Mouse (Mus musculus) heart, postnatal 0 days (tissue): ENCODE results near the gene Stkld1. TPM values are rescaled to one million over a fixed set of nuclear protein-coding genes. Genes with fewer than 3 reads are reported as not detected.
A peak's percentile ranks its signal among the peaks of the same experiment; 100 is the strongest.

Experiments
- ATAC-seq: fragments of 200-750 bp; cut with Nextera tagmentation; 2 replicates; pipeline ENCODE4 v1.8.0; 2017; ENCODE audit warnings: low read depth, moderate number of reproducible peaks, moderate library complexity; ENCODE audit not compliant: insufficient read depth
- DNase-seq: peaks from one replicate; pipeline ENCODE4 v3.0.0-alpha.2; 2016; ENCODE audit warnings: low spot score
- H3K27ac ChIP-seq: fragments of 300-500 bp; sonication (generic); 2 replicates; pipeline ENCODE4 v1.5.1; 2014; ENCODE audit warnings: low read depth, mild to moderate bottlenecking
- H3K27me3 ChIP-seq: fragments of 300-500 bp; sonication (generic); 2 replicates; pipeline ENCODE4 v1.6.1; 2014; ENCODE audit warnings: low read length, mixed read lengths; ENCODE audit not compliant: control insufficient read depth, insufficient read depth
- H3K36me3 ChIP-seq: fragments of 300-500 bp; sonication (generic); replicated peaks from 2 replicates; pipeline ENCODE4 v1.6.1; 2014; ENCODE audit warnings: low read length, mixed read lengths; ENCODE audit not compliant: control insufficient read depth, insufficient read depth
- H3K4me1 ChIP-seq: fragments of 300-500 bp; sonication (generic); 2 replicates; pipeline ENCODE4 v1.6.1; 2014; ENCODE audit warnings: antibody characterized with exemption; ENCODE audit not compliant: control insufficient read depth, insufficient read depth
- H3K4me2 ChIP-seq: fragments of 300-500 bp; sonication (generic); 2 replicates; pipeline ENCODE4 v1.6.1; 2014; ENCODE audit warnings: low read depth, mild to moderate bottlenecking, low read length, moderate library complexity
- H3K4me3 ChIP-seq: fragments of 300-500 bp; sonication (generic); 2 replicates; pipeline ENCODE4 v1.5.1; 2014; ENCODE audit warnings: low read depth, low read length
- H3K9ac ChIP-seq: fragments of 300-500 bp; sonication (generic); replicated peaks from 2 replicates; pipeline ENCODE4 v1.6.1; 2014; ENCODE audit warnings: low read depth, low read length, mixed read lengths
- H3K9me3 ChIP-seq: fragments of 300-500 bp; sonication (generic); replicated peaks from 2 replicates; pipeline ENCODE4 v1.6.1; 2016; ENCODE audit warnings: low read length; ENCODE audit not compliant: control insufficient read depth
- CTCF ChIP-seq: IDR thresholded peaks from 2 replicates; pipeline ENCODE4 v1.5.1; 2016; ENCODE audit warnings: antibody characterized with exemption, control low read depth, low read depth
- EP300 ChIP-seq: IDR thresholded peaks from 2 replicates; pipeline ENCODE4 v1.6.1; 2016; ENCODE audit warnings: antibody characterized with exemption, low read depth
- WGBS: fragments of 180-500 bp; shearing (Covaris S2); extraction: QIAGEN DNeasy Blood & Tissue Kit; methylation state at CpG from one replicate; pipeline ENCODE4 v1.1.7; 2014; 5-methylcytosine and 5-hydroxymethylcytosine counted together
- polyA plus RNA-seq: library from polyadenylated mRNA; unstranded; fragments of >200 nt; fragmentation: Nextera tagmentation; extraction: Ambion mirVana; gene quantifications from 2 replicates; pipeline ENCODE4 v1.2.1, GENCODE M21; 2015
- total RNA-seq: library from RNA; depleted of rRNA; stranded (reverse); fragments of >200 nt; gene quantifications from 2 replicates; pipeline ENCODE4 v1.2.3, GENCODE M21; 2014; ENCODE audit warnings: low replicate concordance

The Stkld1 gene
- total and polyA plus RNA-seq, 2 experiments from 2014 or later, result 0.25 TPM; not detected in 1

DNA sequence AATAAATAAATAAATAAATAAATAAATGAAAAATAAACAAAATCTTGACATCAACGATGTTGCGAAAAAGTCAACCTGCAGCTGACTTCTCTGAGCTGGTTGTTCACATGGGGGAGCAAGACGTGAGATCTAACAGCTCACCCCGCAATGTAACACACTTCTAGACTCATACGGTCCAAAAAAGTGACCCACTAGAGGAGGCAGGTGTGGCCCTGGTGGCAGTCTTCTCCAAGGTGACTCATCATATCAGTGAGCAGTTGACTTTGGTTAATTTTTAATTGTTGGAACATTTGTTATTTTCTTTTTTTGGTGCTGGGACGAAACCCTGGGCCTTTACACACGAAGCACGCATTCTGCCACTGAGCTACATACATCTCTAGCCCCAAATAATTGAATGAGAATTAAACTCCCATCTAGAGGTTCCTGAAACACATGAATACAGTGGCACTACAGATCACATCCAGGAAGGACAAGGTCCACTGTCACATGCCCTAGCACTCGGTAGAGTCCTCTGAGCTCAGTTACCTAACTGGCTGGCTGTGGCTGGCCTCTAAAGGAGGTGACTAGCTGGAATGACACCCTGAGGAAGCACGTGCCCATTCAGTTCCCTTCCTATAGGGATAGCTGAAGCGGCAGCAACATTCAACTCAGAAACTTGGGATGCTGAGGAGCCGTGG lies 23.1 kb downstream of the Stkld1 start:
- no peak overlapping the region for H3K4me3 ChIP-seq
- H3K36me3 ChIP-seq, result peaks cover 83% of the 10 kb centered on the region
- H3K4me1 ChIP-seq, result no peaks in the 10 kb centered on the region
- H3K4me2 ChIP-seq, result no peak overlapping the region
- no peaks in the 10 kb centered on the region for H3K27me3 ChIP-seq
- TF ChIP-seq EP300 (no peak), CTCF (no peak)
- no peak overlapping the region for H3K27ac ChIP-seq
- no peaks in the 10 kb centered on the region for H3K9me3 ChIP-seq
- ATAC-seq (no peak), DNase-seq (no peak)
- H3K9ac ChIP-seq, result no peak overlapping the region
- WGBS, result 91% methylated on average over 12 of the region's 12 CpGs

GRCm38 (mm10) chr2:26957488-26957859 lies 23.6 kb downstream of the Stkld1 start:
- peaks cover 80% of the 10 kb centered on the region for H3K36me3 ChIP-seq

DNA sequence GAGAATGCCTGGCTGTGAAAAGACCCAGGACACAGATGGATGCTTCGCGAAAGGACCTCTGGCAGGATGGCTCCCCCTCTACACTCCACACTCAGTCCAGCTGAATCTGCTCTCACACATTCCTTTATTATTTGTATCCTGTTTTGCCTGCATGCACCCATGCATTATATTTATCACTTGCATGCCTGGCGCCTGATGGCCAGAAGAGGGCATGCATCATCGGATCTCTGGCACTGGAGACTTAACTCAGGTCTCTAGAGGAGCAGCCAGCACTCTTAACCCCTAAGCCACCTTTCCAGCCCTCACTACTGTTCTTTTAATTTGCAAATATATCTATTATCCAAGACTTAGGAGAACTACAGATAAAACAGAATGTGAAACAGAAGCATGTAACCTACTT lies 26.9 kb downstream of the Stkld1 start:
- peak; percentile 45 for TF ChIP-seq CTCF
- no peak for TF ChIP-seq EP300
- WGBS, result 72% methylated on average over 4 of the region's 4 CpGs
- Histone ChIP-seq H3K36me3 (peaks cover 50% of the 10 kb centered on the region), H3K9ac (no peak overlapping the region), H3K4me2 (no peak overlapping the region), H3K27ac (no peak overlapping the region), H3K4me3 (no peak overlapping the region), H3K9me3 (no peaks in the 10 kb centered on the region), H3K27me3 (no peaks in the 10 kb centered on the region), H3K4me1 (peaks cover 16% of the 10 kb centered on the region)
- no peak for ATAC-seq
- no peak for DNase-seq

More at GRCm38 (mm10) chr2:26957488-26957859, 23.6 kb downstream of the Stkld1 start:
- Histone ChIP-seq H3K9ac (no peak overlapping the region), H3K4me1 (no peaks in the 10 kb centered on the region), H3K9me3 (no peaks in the 10 kb centered on the region), H3K4me3 (no peak overlapping the region), H3K4me2 (no peak overlapping the region), H3K27ac (no peak overlapping the region), H3K27me3 (no peaks in the 10 kb centered on the region)
- no peak for DNase-seq
- no peak for TF ChIP-seq CTCF
- TF ChIP-seq EP300, result no peak
- no peak for ATAC-seq
- WGBS, result 83% methylated on average over 2 of the region's 2 CpGs

DNA sequence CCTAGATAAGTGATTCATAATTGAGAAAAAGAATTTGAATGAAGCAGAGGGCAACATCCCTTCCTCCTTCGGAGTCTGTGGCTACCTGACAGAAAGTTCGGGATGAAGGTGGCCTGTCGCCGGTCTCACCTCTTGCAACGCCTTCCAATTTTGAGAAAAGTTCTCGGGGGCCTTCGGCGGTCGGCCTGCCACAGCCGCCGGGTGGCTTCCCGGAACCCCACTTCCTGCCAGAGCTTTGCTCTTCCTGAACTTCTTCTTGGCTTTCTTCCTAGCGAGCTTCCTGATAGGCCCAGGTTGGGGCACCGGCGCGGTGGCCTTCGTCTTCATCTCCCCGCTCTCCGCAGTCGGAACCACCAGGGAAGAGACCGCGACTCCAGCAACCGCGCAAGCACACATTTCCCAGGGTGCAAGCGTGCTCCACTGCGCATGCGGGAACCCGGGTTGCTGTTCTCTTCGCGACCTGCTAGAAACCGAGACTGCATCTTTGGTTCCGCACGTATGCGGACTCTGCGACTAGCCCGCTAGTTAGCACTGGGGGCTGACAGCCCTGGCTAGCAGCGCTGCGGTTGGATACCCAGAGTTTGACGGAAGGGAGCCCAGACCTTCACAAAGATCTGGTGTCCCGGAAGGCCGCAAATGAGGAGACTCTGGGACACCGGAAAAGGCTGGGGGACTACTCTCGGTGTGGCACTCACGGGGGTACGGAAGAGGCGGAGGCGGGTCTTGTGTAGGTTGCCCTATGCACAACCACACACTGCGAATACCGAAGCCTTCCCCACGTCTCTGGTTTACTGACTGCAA lies 30.3 kb downstream of the Stkld1 start, which contains the start of gene Rexo4:
TSS of gene Rexo4 (minus strand) at position 464 of the 801 bp plus-strand sequence.
- ATAC-seq, result peak; percentile 94
- Histone ChIP-seq H3K9ac (peak within 1 kb of the TSS; percentile 77), H3K27me3 (no peaks in the 10 kb centered on the region), H3K27ac (peak within 1 kb of the TSS; percentile 96), H3K9me3 (no peaks in the 10 kb centered on the region), H3K36me3 (peaks cover 20% of the 10 kb centered on the region), H3K4me1 (peaks cover 16% of the 10 kb centered on the region), H3K4me2 (peak within 1 kb of the TSS; percentile 89), H3K4me3 (peak within 1 kb of the TSS; percentile 79)
- DNase-seq, result peak; percentile 93
- TF ChIP-seq CTCF, result no peak
- no peak; the same call in 1 of the 2 replicates for TF ChIP-seq EP300
- under 1% methylated on average over 50 of the region's 50 CpGs for WGBS

DNA sequence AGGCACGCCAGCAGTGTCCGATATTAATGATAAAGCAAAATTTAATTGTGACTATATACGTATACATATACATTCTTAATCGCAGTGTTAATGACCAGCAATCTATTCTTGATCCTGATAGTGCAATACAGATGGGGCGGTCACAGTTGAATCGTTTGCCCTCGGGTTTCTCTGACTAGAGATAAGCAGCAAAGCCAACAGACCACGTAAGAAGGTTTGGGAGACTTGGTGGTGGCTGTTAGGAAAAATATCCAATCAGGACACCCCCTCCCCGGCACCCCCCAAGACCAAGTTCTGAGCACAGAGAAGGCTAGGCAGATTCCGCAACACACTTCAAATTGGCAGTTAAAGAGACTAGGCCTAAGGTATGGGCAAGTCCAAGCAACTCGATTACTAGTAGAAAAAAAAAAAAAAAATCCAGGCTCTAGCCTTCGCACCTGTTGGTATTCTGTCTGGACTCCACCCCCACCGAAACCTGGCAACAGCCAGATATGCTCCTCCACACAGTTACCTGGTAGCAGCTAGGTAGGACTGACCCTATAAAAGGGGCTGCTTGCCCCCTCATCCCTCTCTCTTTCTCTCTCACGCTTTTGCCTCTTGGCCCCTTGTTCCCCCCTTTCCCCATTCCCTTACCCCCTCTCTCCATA lies 31.0 kb downstream of the Stkld1 start:
- Histone ChIP-seq H3K9me3 (no peaks in the 10 kb centered on the region), H3K27me3 (no peaks in the 10 kb centered on the region), H3K4me3 (peak overlapping the region; percentile 79), H3K27ac (peak overlapping the region; percentile 96), H3K9ac (peak overlapping the region; percentile 77), H3K4me2 (peak overlapping the region; percentile 89), H3K4me1 (peaks cover 16% of the 10 kb centered on the region), H3K36me3 (peaks cover 15% of the 10 kb centered on the region)
- ATAC-seq (no peak), DNase-seq (no peak)
- 16% methylated on average over 14 of the region's 14 CpGs for WGBS
- TF ChIP-seq CTCF (no peak), EP300 (no peak)
